Mouse (Mus musculus) intestine, embryonic 14.5 days (tissue): ENCODE measurements around the gene 2010111I01Rik. TPM values are rescaled to one million over a fixed set of nuclear protein-coding genes. Genes with fewer than 3 reads are reported as not detected.

Source experiments
- ATAC-seq: fragments of 200-750 bp; cut with Nextera tagmentation; replicated peaks from 2 replicates; pipeline ENCODE4 v1.8.0; 2017; ENCODE audit warnings: low read depth, moderate number of reproducible peaks, moderate TSS enrichment, moderate library complexity; ENCODE audit not compliant: low FRiP score, low TSS enrichment
- DNase-seq: peaks from one replicate; pipeline ENCODE4 v3.0.0-alpha.2; 2018; ENCODE audit warnings: low spot score
- H3K27ac ChIP-seq: fragments of 300-500 bp; sonication (generic); 2 replicates; pipeline ENCODE4 v1.5.1; 2014; ENCODE audit warnings: low read depth, mild to moderate bottlenecking, control low read depth
- H3K27me3 ChIP-seq: fragments of 300-500 bp; sonication (generic); replicated peaks from 2 replicates; pipeline ENCODE4 v1.6.1; 2014; ENCODE audit warnings: low read length, control low read depth; ENCODE audit not compliant: control insufficient read depth, insufficient read depth
- H3K36me3 ChIP-seq: fragments of 300-500 bp; sonication (generic); 2 replicates; pipeline ENCODE4 v1.6.1; 2014; ENCODE audit warnings: low read length, control low read depth; ENCODE audit not compliant: control insufficient read depth, insufficient read depth
- H3K4me1 ChIP-seq: fragments of 300-500 bp; sonication (generic); replicated peaks from 2 replicates; pipeline ENCODE4 v1.6.1; 2014; ENCODE audit warnings: low read length, control low read depth, mixed read lengths; ENCODE audit not compliant: control insufficient read depth, insufficient read depth
- H3K4me2 ChIP-seq: fragments of 300-500 bp; sonication (generic); 2 replicates; pipeline ENCODE4 v1.6.1; 2014; ENCODE audit warnings: low read length
- H3K4me3 ChIP-seq: fragments of 300-500 bp; sonication (generic); 2 replicates; pipeline ENCODE4 v1.5.1; 2014; ENCODE audit warnings: low read depth, low read length, control low read depth, mixed read lengths
- H3K9ac ChIP-seq: fragments of 300-500 bp; sonication (generic); 2 replicates; pipeline ENCODE4 v1.6.1; 2014; ENCODE audit warnings: mild to moderate bottlenecking, low read length
- H3K9me3 ChIP-seq: fragments of 300-500 bp; sonication (generic); 2 replicates; pipeline ENCODE4 v1.6.1; 2016; ENCODE audit warnings: low read length, control low read depth; ENCODE audit not compliant: control insufficient read depth
- WGBS: fragments of 180-500 bp; shearing (Covaris S2); extraction: QIAGEN DNeasy Blood & Tissue Kit; methylation state at CpG from one replicate; pipeline ENCODE4 v1.1.7; 2014; 5-methylcytosine and 5-hydroxymethylcytosine counted together
- polyA plus RNA-seq: library from polyadenylated mRNA; unstranded; fragments of >200 nt; fragmentation: Nextera tagmentation; extraction: Ambion mirVana; gene quantifications from 2 replicates; pipeline ENCODE4 v1.2.1, GENCODE M21; 2014

Gene 2010111I01Rik
- polyA plus RNA-seq, 1 experiment from 2014 or later = 135 TPM

- Histone ChIP-seq H3K27ac (peak overlapping the region; percentile 89), H3K4me1 (peaks cover 36% of the 10 kb centered on the region), H3K9ac (peak overlapping the region; percentile 80), H3K27me3 (no peaks in the 10 kb centered on the region), H3K9me3 (no peaks in the 10 kb centered on the region), H3K4me2 (peak overlapping the region; percentile 55), H3K36me3 (0 out of 2 replicates have a peak, but pooled peaks cover 7% of the 10 kb centered on the region), H3K4me3 (peak overlapping the region; percentile 70)
- DNase-seq = no peak
- ATAC-seq = no peak
- 7% methylated on average over 5 of the region's 5 CpGs for WGBS
Measured at GRCm38 (mm10) chr13:63240835-63241234, 276.1 kb downstream of the 2010111I01Rik start.

- Histone ChIP-seq H3K4me1 (peaks cover 42% of the 10 kb centered on the region), H3K27me3 (no peaks in the 10 kb centered on the region), H3K4me2 (peak overlapping the region; percentile 55), H3K36me3 (0 out of 2 replicates have a peak, but pooled peaks cover 9% of the 10 kb centered on the region), H3K27ac (no peak overlapping the region), H3K9ac (peak overlapping the region; percentile 80), H3K4me3 (peak overlapping the region; percentile 70), H3K9me3 (no peaks in the 10 kb centered on the region)
- ATAC-seq (no peak), DNase-seq (no peak)
- WGBS = 68% methylated on average over 3 of the region's 3 CpGs
Measured at GRCm38 (mm10) chr13:63241665-63242064, 277.0 kb downstream of the 2010111I01Rik start.

DNA sequence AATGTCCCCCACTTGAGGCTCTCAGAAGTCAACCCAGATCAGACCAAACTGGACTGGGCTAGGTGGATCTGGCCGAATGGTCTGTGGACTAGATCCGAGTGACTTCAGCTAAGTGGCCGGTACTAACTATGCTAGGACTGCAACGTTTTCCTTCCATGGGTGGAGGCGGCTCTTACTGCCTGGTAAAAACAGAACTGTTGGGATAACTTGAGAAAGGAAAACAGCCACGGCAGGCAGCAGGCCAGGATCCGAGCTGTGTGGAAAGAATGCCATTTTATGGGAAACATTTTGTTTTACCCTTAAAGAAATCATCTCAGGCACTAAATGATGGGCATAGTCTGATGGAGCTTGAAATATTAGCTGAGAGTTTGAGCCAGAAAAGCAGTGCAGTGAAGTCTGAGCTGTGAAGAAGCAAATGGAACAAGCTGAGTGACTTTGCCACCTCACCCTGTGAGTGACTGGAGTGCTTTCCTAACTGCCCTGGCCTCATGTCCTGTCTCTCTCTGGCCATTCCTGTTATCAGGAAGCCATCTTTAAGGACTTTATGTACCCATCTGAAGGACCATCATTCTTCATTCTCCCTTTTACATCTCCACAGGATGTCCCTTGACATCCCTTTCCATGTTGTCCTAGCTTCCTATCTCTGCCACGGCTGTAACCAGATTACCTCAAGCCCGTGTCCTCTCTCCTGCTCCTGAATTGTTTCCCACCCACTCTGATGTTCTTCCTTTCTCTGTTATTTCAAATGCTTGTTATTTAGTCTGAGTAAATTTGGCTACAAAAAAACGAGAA, 277.9 kb downstream of the 2010111I01Rik start:
- WGBS = 58% methylated on average over 10 of the region's 10 CpGs
- no peaks in the 10 kb centered on the region for H3K9me3 ChIP-seq
- no peak for ATAC-seq

GRCm38 (mm10) chr13:63243586-63243985, 278.9 kb downstream of the 2010111I01Rik start:
- 79% methylated on average over 5 of the region's 5 CpGs for WGBS
- H3K4me3 ChIP-seq = no peak overlapping the region
- peak overlapping the region; percentile 6; the same call in 1 of the 2 replicates for H3K9ac ChIP-seq
- H3K9me3 ChIP-seq = no peaks in the 10 kb centered on the region
- ATAC-seq (no peak), DNase-seq (no peak)
- H3K27ac ChIP-seq = 0 out of 2 replicates have a peak overlapping the region, but pooled peaks have one; percentile 16
- H3K4me1 ChIP-seq = peaks cover 52% of the 10 kb centered on the region
- peak overlapping the region; percentile 35 for H3K4me2 ChIP-seq
- H3K36me3 ChIP-seq = peaks cover 18% of the 10 kb centered on the region
- no peaks in the 10 kb centered on the region for H3K27me3 ChIP-seq

More for the DNA sequence above, 277.9 kb downstream of the 2010111I01Rik start:
- peaks cover 13% of the 10 kb centered on the region for H3K36me3 ChIP-seq
- peaks cover 51% of the 10 kb centered on the region for H3K4me1 ChIP-seq
- no peak overlapping the region; the same call in 1 of the 2 replicates for H3K27ac ChIP-seq
- no peaks in the 10 kb centered on the region for H3K27me3 ChIP-seq
- H3K4me3 ChIP-seq = peak overlapping the region; percentile 70; the same call in 1 of the 2 replicates
- H3K4me2 ChIP-seq = peak overlapping the region; percentile 55
- H3K9ac ChIP-seq = peak overlapping the region; percentile 80; the same call in 1 of the 2 replicates
- DNase-seq = no peak

DNA sequence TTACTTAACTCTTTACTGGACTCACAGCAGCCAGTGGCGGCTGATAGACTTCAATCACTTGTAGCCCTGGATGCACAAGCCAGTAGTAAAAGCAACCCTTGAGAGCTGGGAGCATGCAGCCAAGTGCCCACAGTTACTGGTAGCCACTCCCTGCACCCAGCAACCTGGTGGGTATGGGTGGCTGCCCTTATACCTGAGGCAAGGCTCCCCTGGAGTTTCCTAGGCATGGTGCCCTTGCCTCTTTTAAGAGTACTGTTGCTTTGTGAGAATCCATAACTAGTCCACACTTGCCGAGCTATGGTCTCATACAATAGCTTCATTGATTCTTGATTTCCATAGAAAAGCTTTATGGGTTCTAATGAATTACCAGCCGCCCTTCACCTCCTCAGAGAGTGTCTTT, 279.7 kb downstream of the 2010111I01Rik start:
- H3K36me3 ChIP-seq = peaks cover 22% of the 10 kb centered on the region
- DNase-seq (no peak), ATAC-seq (no peak)
- peaks cover 46% of the 10 kb centered on the region for H3K4me1 ChIP-seq
- no peaks in the 10 kb centered on the region for H3K9me3 ChIP-seq
- no peak overlapping the region for H3K9ac ChIP-seq
- H3K27me3 ChIP-seq = no peaks in the 10 kb centered on the region
- no peak overlapping the region for H3K27ac ChIP-seq
- peak overlapping the region; percentile 24 for H3K4me2 ChIP-seq
- WGBS = 87% methylated on average over 3 of the region's 3 CpGs
- H3K4me3 ChIP-seq = no peak overlapping the region

- WGBS = 58% methylated on average over 9 of the region's 9 CpGs
- H3K4me2 ChIP-seq = no peak overlapping the region
- no peak overlapping the region for H3K27ac ChIP-seq
- H3K27me3 ChIP-seq = no peaks in the 10 kb centered on the region
- H3K36me3 ChIP-seq = peaks cover 24% of the 10 kb centered on the region
- H3K9ac ChIP-seq = no peak overlapping the region
- no peak for ATAC-seq
- H3K9me3 ChIP-seq = no peaks in the 10 kb centered on the region
- peaks cover 49% of the 10 kb centered on the region for H3K4me1 ChIP-seq
- DNase-seq = no peak
- no peak overlapping the region for H3K4me3 ChIP-seq
Measured at GRCm38 (mm10) chr13:63245218-63245617, 280.5 kb downstream of the 2010111I01Rik start.

GRCm38 (mm10) chr13:63245812-63246211, 281.1 kb downstream of the 2010111I01Rik start:
- Histone ChIP-seq H3K27me3 (no peaks in the 10 kb centered on the region), H3K9ac (no peak overlapping the region), H3K9me3 (no peaks in the 10 kb centered on the region), H3K4me3 (no peak overlapping the region), H3K4me2 (no peak overlapping the region), H3K27ac (no peak overlapping the region), H3K4me1 (peaks cover 49% of the 10 kb centered on the region), H3K36me3 (peaks cover 27% of the 10 kb centered on the region)
- WGBS = 74% methylated on average over 4 of the region's 4 CpGs
- no peak for DNase-seq
- no peak for ATAC-seq

DNA sequence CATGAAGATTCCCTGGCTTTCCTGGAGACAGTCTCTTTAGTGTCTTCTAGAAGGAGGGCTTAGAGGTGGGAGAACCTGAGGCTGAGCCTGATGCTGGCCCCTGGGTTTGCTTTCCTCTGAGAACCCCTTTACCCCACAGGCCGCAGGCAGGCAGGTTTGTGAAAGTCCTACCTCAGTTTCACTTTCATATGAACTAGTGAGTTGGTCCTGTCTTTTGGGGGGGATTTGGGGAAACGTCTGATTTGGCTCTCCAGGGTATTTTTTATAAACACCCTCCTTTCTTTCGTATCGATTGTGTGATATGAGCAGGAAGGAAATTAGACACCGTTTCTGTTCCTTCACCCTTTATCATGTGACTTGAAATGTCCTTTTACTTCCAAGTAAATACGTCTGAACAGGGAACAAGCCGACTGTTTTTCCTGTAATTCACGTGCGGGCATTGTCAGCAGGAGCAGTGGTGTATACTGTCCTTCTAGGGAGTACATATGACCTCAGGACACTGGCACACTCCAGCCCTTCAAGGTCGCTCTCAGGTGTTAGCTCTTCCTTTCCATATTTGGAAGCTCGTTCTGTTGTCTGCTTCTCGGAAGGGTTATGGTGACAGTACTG, 281.7 kb downstream of the 2010111I01Rik start:
- Histone ChIP-seq H3K9me3 (no peaks in the 10 kb centered on the region), H3K9ac (no peak overlapping the region), H3K36me3 (peaks cover 27% of the 10 kb centered on the region), H3K4me1 (peaks cover 49% of the 10 kb centered on the region), H3K4me2 (peak overlapping the region; percentile 9; the same call in 1 of the 2 replicates), H3K4me3 (no peak overlapping the region), H3K27ac (no peak overlapping the region), H3K27me3 (no peaks in the 10 kb centered on the region)
- DNase-seq = no peak
- WGBS = 69% methylated on average over 12 of the region's 12 CpGs
- no peak for ATAC-seq
